ENCODE assay signal across 18 mouse cellular contexts in the genomic region with DNA sequence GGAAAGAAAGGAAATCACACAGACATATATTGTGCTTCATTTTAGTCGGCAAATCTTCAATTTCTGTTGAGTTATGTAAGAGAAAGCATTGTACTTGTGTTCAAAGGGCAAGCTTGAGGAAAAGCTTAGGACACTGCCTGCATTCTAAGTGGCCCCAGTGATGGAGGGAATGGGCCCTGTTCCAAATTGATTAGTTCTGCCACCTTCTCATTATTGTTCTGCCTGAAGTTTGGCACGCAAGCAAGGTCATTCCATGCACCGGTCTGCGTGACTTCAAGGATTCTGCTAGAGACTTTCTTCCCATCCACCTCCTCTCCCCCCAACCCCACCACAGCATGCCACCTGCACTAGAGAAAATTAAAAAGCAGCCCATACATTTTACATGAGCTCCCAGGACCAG.
DNase-seq lines count a peak whose midpoint lies in the region; ATAC-seq lines count a peak whose summit lies in the region.
"Had no signal": no experiment of that assay in that cellular context is flagged by ENCODE, and none has a peak within 500 bp of the region (broad histone marks: within the 10 kb centered on the region; RNA-seq: fewer than 3 reads in every experiment).

No protein-coding gene starts in this region.

- 33% methylated on average over 4 of the region's 4 CpGs for WGBS in hindbrain, embryonic 13.5 days
- 46% methylated on average over 4 of the region's 4 CpGs for WGBS in midbrain, embryonic 12.5 days
- WGBS in neural tube, embryonic 14.5 days = 27% methylated on average over 4 of the region's 4 CpGs

- H3K9ac ChIP-seq in hindbrain, embryonic 13.5 days = no peak overlapping the region
- H3K9ac ChIP-seq in midbrain, embryonic 12.5 days (replicated peaks) = no peak overlapping the region
- H3K9ac ChIP-seq in neural tube, embryonic 14.5 days (replicated peaks; ENCODE audit: low read depth, low read length) = no peak overlapping the region
- H3K9ac ChIP-seq: forebrain, embryonic 15.5 days had no signal

- H3K36me3 ChIP-seq in hindbrain, embryonic 13.5 days = no peaks in the 10 kb centered on the region
- H3K36me3 ChIP-seq in midbrain, embryonic 12.5 days = no peaks in the 10 kb centered on the region
- H3K36me3 ChIP-seq in neural tube, embryonic 14.5 days (ENCODE audit: control insufficient read depth, insufficient read depth, low read length) = no peaks in the 10 kb centered on the region
- H3K36me3 ChIP-seq: forebrain, embryonic 15.5 days had no signal

- no peaks in the 10 kb centered on the region for H3K9me3 ChIP-seq in hindbrain, embryonic 13.5 days
- H3K9me3 ChIP-seq in midbrain, embryonic 12.5 days = no peaks in the 10 kb centered on the region
- H3K9me3 ChIP-seq in neural tube, embryonic 14.5 days (ENCODE audit: control insufficient read depth, low read length) = no peaks in the 10 kb centered on the region
- H3K9me3 ChIP-seq: forebrain, embryonic 15.5 days had no signal

- no peaks in the 10 kb centered on the region; the same call in 1 of the 2 replicates for H3K4me1 ChIP-seq in hindbrain, embryonic 13.5 days (replicated peaks)
- no peaks in the 10 kb centered on the region for H3K4me1 ChIP-seq in midbrain, embryonic 12.5 days
- H3K4me1 ChIP-seq in neural tube, embryonic 14.5 days (ENCODE audit: control insufficient read depth, insufficient read depth, low read length) = no peaks in the 10 kb centered on the region
- H3K4me1 ChIP-seq: forebrain, embryonic 15.5 days had no signal

- no peak overlapping the region for H3K27ac ChIP-seq in hindbrain, embryonic 13.5 days
- no peak overlapping the region for H3K27ac ChIP-seq in midbrain, embryonic 12.5 days (replicated peaks)
- H3K27ac ChIP-seq in neural tube, embryonic 14.5 days (ENCODE audit: low read depth, low read length) = no peak overlapping the region
- H3K27ac ChIP-seq: forebrain, embryonic 15.5 days had no signal

- H3K4me3 ChIP-seq in hindbrain, embryonic 13.5 days = no peak overlapping the region
- no peak overlapping the region for H3K4me3 ChIP-seq in midbrain, embryonic 12.5 days
- H3K4me3 ChIP-seq in neural tube, embryonic 14.5 days (ENCODE audit: low read depth, low read length) = no peak overlapping the region
- H3K4me3 ChIP-seq: erythroblast, embryonic 14.5 days; forebrain, embryonic 15.5 days had no signal

- peak; percentile 91 for ATAC-seq in hindbrain, embryonic 13.5 days (ENCODE audit: low FRiP score)
- peak; percentile 94 for ATAC-seq in midbrain, embryonic 12.5 days (ENCODE audit: low FRiP score, low read depth)
- ATAC-seq in neural tube, embryonic 14.5 days (ENCODE audit: low read depth) = peak; percentile 76; the same call in 1 of the 2 replicates
- ATAC-seq: forebrain, embryonic 15.5 days had no signal

- H3K27me3 ChIP-seq in hindbrain, embryonic 13.5 days = no peaks in the 10 kb centered on the region
- H3K27me3 ChIP-seq in midbrain, embryonic 12.5 days = no peaks in the 10 kb centered on the region
- no peaks in the 10 kb centered on the region for H3K27me3 ChIP-seq in neural tube, embryonic 14.5 days (ENCODE audit: control insufficient read depth, insufficient read depth, low read length)
- H3K27me3 ChIP-seq: forebrain, embryonic 15.5 days had no signal

- no peak overlapping the region for H3K4me2 ChIP-seq in hindbrain, embryonic 13.5 days
- no peak overlapping the region for H3K4me2 ChIP-seq in midbrain, embryonic 12.5 days (replicated peaks)
- no peak overlapping the region for H3K4me2 ChIP-seq in neural tube, embryonic 14.5 days (ENCODE audit: low read depth, low read length)
- H3K4me2 ChIP-seq: forebrain, embryonic 15.5 days had no signal

- peak; percentile 17 for DNase-seq in embryo, embryonic 10 days (ENCODE audit: low spot score)
- DNase-seq in embryo, embryonic 9.5 days (ENCODE audit: extremely low spot score) = no peak
- no peak for DNase-seq in frontal cortex, postnatal 10 days (ENCODE audit: low spot score in 2 of 2)
- DNase-seq in kidney, adult 9 months = no peak
- DNase-seq in retina, postnatal 1 day = no peak
- DNase-seq: adrenal gland, adult 8-10 months; cerebellum, adult 2 months; gastrocnemius, postnatal 14 days; kidney, adult 8-10 months; kidney, postnatal 4 days; liver; lung, adult 18-20 months; thymus, adult 18-20 months had no signal
